In the genomic region with DNA sequence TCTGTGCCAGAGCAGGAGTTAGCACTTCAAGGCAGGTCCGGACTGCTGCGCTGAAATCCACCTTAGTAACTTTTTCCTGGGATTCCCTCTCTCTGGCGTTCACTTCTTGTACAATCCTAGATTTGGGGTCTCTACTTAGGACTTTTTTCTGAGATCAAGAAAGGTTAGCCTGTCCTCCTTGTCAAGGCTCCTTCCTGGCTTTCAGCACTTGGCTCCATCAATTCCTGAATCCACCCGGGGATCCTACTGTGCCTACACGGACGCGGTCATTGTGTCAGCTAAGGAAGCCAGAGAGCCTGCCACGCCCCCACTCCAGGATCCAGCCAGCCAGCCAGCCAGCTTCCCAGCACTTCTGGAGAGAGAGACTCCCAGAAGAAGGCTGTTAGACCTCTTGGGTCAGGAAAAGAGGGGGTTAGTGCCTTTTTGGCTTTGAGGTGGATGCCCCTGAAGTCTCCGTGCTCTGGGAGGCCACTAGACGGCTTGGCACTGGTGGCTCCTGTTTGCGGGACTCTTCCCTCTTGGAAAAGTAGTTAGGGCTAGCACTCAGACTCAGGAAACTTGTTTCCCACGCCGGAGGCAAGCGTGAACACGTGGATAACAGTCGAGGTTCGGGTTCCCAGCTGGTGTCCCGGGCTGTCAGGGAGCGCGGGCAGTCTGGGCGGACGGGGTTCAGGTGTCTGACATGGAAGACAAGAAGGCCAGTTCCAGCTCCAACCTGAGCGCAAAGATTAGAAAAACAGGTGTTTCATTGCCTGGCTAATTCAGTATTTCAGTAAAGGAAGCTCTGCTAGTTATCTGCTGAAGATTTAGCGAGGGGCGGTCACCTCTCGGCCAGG, we compare ENCODE assay signal across 13 mouse cellular contexts. TPM values are rescaled to one million over a fixed set of nuclear protein-coding genes. Genes with fewer than 3 reads are reported as not detected.
DNase-seq lines count a peak whose midpoint lies in the region; ATAC-seq lines count a peak whose summit lies in the region.
"Had no signal": no experiment of that assay in that cellular context is flagged by ENCODE, and none has a peak within 500 bp of the region (broad histone marks: within the 10 kb centered on the region; RNA-seq: fewer than 3 reads in every experiment).

No protein-coding gene starts in this region.

- ATAC-seq in liver, embryonic 11.5 days (replicated peaks; ENCODE audit: low FRiP score), result no peak
- no peak for ATAC-seq in liver, embryonic 12.5 days
- ATAC-seq in limb, embryonic 11.5 days (ENCODE audit: insufficient number of reproducible peaks, low FRiP score, low TSS enrichment, low read depth), result no peak
- ATAC-seq in intestine, embryonic 16.5 days, result no peak
- no peak for ATAC-seq in activated CD4-positive, CD25-positive, alpha-beta regulatory T cell, adult 4 months

- peaks cover 86% of the 10 kb centered on the region for H3K27me3 ChIP-seq in liver, embryonic 11.5 days (replicated peaks; ENCODE audit: control insufficient read depth, insufficient read depth, low read length)
- peaks cover 84% of the 10 kb centered on the region for H3K27me3 ChIP-seq in liver, embryonic 12.5 days (replicated peaks)
- H3K27me3 ChIP-seq in embryonic facial prominence, embryonic 10.5 days (replicated peaks; ENCODE audit: low read depth, poor library complexity, severe bottlenecking), result peaks cover 100% of the 10 kb centered on the region
- peaks cover 65% of the 10 kb centered on the region for H3K27me3 ChIP-seq in limb, embryonic 11.5 days (ENCODE audit: control insufficient read depth, insufficient read depth, low read length)
- H3K27me3 ChIP-seq in intestine, embryonic 16.5 days (replicated peaks; ENCODE audit: control insufficient read depth, insufficient read depth, low read length), result peaks cover 61% of the 10 kb centered on the region

- H3K4me2 ChIP-seq in liver, embryonic 11.5 days, result no peak overlapping the region
- H3K4me2 ChIP-seq in liver, embryonic 12.5 days, result no peak overlapping the region
- peak overlapping the region; percentile 20; the same call in 1 of the 2 replicates for H3K4me2 ChIP-seq in limb, embryonic 11.5 days (ENCODE audit: low read depth, severe bottlenecking)
- no peak overlapping the region for H3K4me2 ChIP-seq in intestine, embryonic 16.5 days (ENCODE audit: low read depth, low read length)
- H3K4me2 ChIP-seq: neural tube, embryonic 12.5 days had no signal

- H3K4me1 ChIP-seq in liver, embryonic 11.5 days (replicated peaks; ENCODE audit: control insufficient read depth, insufficient read depth, low read length), result peaks cover 3% of the 10 kb centered on the region; the same call in 1 of the 2 replicates
- H3K4me1 ChIP-seq in liver, embryonic 12.5 days, result peaks cover 14% of the 10 kb centered on the region
- peaks cover 25% of the 10 kb centered on the region for H3K4me1 ChIP-seq in embryonic facial prominence, embryonic 10.5 days
- H3K4me1 ChIP-seq in limb, embryonic 11.5 days (ENCODE audit: control insufficient read depth, insufficient read depth, low read length), result peaks cover 13% of the 10 kb centered on the region; the same call in 1 of the 2 replicates
- H3K4me1 ChIP-seq in intestine, embryonic 16.5 days (ENCODE audit: control insufficient read depth, insufficient read depth, low read length), result peaks cover 11% of the 10 kb centered on the region

- no peaks in the 10 kb centered on the region for H3K36me3 ChIP-seq in liver, embryonic 11.5 days (ENCODE audit: control insufficient read depth, insufficient read depth, low read length)
- no peaks in the 10 kb centered on the region for H3K36me3 ChIP-seq in liver, embryonic 12.5 days
- H3K36me3 ChIP-seq in embryonic facial prominence, embryonic 10.5 days (replicated peaks), result no peaks in the 10 kb centered on the region
- no peaks in the 10 kb centered on the region for H3K36me3 ChIP-seq in limb, embryonic 11.5 days (ENCODE audit: control insufficient read depth, insufficient read depth, low read length)
- no peaks in the 10 kb centered on the region for H3K36me3 ChIP-seq in intestine, embryonic 16.5 days (ENCODE audit: control insufficient read depth, insufficient read depth, low read length)
- H3K36me3 ChIP-seq: neural tube, embryonic 12.5 days had no signal

- DNase-seq in liver, embryonic 11.5 days (ENCODE audit: low spot score), result no peak
- peak; percentile 61 for DNase-seq in ZHBTc4 (ENCODE audit: low read depth, low spot score)
- peak; percentile 51 for DNase-seq in embryonic facial prominence, embryonic 10.5 days (ENCODE audit: low spot score)
- no peak for DNase-seq in limb, embryonic 11.5 days (ENCODE audit: low spot score)
- DNase-seq: gastrocnemius, postnatal 14 days; heart, postnatal 36 days; layer of hippocampus, adult 9-11 months; thymus, postnatal 14 days had no signal

- H3K4me3 ChIP-seq in liver, embryonic 11.5 days (ENCODE audit: low read depth, low read length), result 0 out of 2 replicates have a peak overlapping the region, but pooled peaks have one; percentile 11
- no peak overlapping the region for H3K4me3 ChIP-seq in liver, embryonic 12.5 days
- H3K4me3 ChIP-seq in embryonic facial prominence, embryonic 10.5 days, result peak overlapping the region; percentile 26; the same call in 1 of the 2 replicates
- no peak overlapping the region for H3K4me3 ChIP-seq in limb, embryonic 11.5 days (ENCODE audit: low read depth, low read length)
- no peak overlapping the region for H3K4me3 ChIP-seq in intestine, embryonic 16.5 days (ENCODE audit: low read length)
- H3K4me3 ChIP-seq: neural tube, embryonic 12.5 days had no signal

- WGBS in liver, embryonic 11.5 days, result 2% methylated on average over 26 of the region's 26 CpGs
- WGBS in liver, embryonic 12.5 days (ENCODE audit: insufficient replicate concordance), result 4% methylated on average over 26 of the region's 26 CpGs
- under 1% methylated on average over 26 of the region's 26 CpGs for WGBS in embryonic facial prominence, embryonic 10.5 days
- 0% methylated on average over 26 of the region's 26 CpGs for WGBS in limb, embryonic 11.5 days
- 1% methylated on average over 26 of the region's 26 CpGs for WGBS in intestine, embryonic 16.5 days

- H3K27ac ChIP-seq in liver, embryonic 11.5 days (ENCODE audit: low read depth, low read length), result no peak overlapping the region
- H3K27ac ChIP-seq in liver, embryonic 12.5 days, result no peak overlapping the region
- H3K27ac ChIP-seq in embryonic facial prominence, embryonic 10.5 days (replicated peaks), result no peak overlapping the region
- H3K27ac ChIP-seq in limb, embryonic 11.5 days (replicated peaks; ENCODE audit: low read depth, low read length), result no peak overlapping the region
- H3K27ac ChIP-seq in intestine, embryonic 16.5 days (ENCODE audit: low read length), result no peak overlapping the region
- H3K27ac ChIP-seq: neural tube, embryonic 12.5 days had no signal

- no peaks in the 10 kb centered on the region for H3K9me3 ChIP-seq in liver, embryonic 11.5 days (ENCODE audit: control insufficient read depth, low read length)
- H3K9me3 ChIP-seq in liver, embryonic 12.5 days (replicated peaks), result no peaks in the 10 kb centered on the region
- no peaks in the 10 kb centered on the region for H3K9me3 ChIP-seq in embryonic facial prominence, embryonic 10.5 days
- no peaks in the 10 kb centered on the region for H3K9me3 ChIP-seq in limb, embryonic 11.5 days (ENCODE audit: control insufficient read depth, low read length)
- H3K9me3 ChIP-seq in intestine, embryonic 16.5 days (ENCODE audit: control insufficient read depth, low read length), result no peaks in the 10 kb centered on the region
- H3K9me3 ChIP-seq: neural tube, embryonic 12.5 days had no signal

- H3K9ac ChIP-seq in liver, embryonic 11.5 days (ENCODE audit: low read depth, low read length), result no peak overlapping the region
- no peak overlapping the region for H3K9ac ChIP-seq in liver, embryonic 12.5 days
- H3K9ac ChIP-seq in limb, embryonic 11.5 days (ENCODE audit: low read length), result no peak overlapping the region
- H3K9ac ChIP-seq in intestine, embryonic 16.5 days (ENCODE audit: low read depth, low read length), result no peak overlapping the region
- H3K9ac ChIP-seq: neural tube, embryonic 12.5 days had no signal

RNA-seq across cellular contexts. Expression of a gene that starts 2.5 kb away (rescaled TPM):
- polyA plus RNA-seq in liver, embryonic 11.5 days (2014; fragmentation: Nextera tagmentation; extraction: Ambion mirVana), result 0.04 and 0.14 TPM in 2 replicates
- 0.02 TPM in 1 of 2 replicates, not detected in the other for polyA plus RNA-seq in liver, embryonic 12.5 days (2016; fragmentation: Nextera tagmentation; extraction: Ambion mirVana)
- 0.47 and 0.81 TPM in 2 replicates for polyA plus RNA-seq in embryonic facial prominence, embryonic 10.5 days (2016; fragmentation: Nextera tagmentation; extraction: Ambion mirVana)
- polyA plus RNA-seq in limb, embryonic 11.5 days (2014; fragmentation: Nextera tagmentation; extraction: Ambion mirVana), result 0.49 and 1.1 TPM in 2 replicates
- polyA plus RNA-seq in intestine, embryonic 16.5 days (2015; fragmentation: Nextera tagmentation; extraction: Ambion mirVana), result 0.02 TPM in 1 of 2 replicates, not detected in the other
- polyA plus RNA-seq in activated CD4-positive, CD25-positive, alpha-beta regulatory T cell, adult 4 months (2017; shearing (Covaris generic)), result under 1 TPM in 1 of 2 experiments, not detected in 1; 0.08 TPM
- polyA plus RNA-seq: liver, embryonic 16.5 days had no signal

Comparison
In these comparisons a context has a peak if more than half of its experiments do, and no peak if none do; other contexts are left out.
1. H3K4me3 ChIP-seq: peak in liver, embryonic 11.5 days (single experiment) and embryonic facial prominence, embryonic 10.5 days (single experiment); none in liver, embryonic 12.5 days (single experiment), limb, embryonic 11.5 days (single experiment) and intestine, embryonic 16.5 days (single experiment).
2. DNase-seq: peak in ZHBTc4 (single experiment) and embryonic facial prominence, embryonic 10.5 days (single experiment); none in liver, embryonic 11.5 days (single experiment) and limb, embryonic 11.5 days (single experiment).